Mouse (Mus musculus): ENCODE measurements around the gene Cttn. TPM values are rescaled to one million over a fixed set of nuclear protein-coding genes. Genes with fewer than 3 reads are reported as not detected.
A peak's percentile ranks its signal among the peaks of the same experiment; 100 is the strongest.

Gene Cttn
- polyA plus RNA-seq, 1 experiment from 2014 or later, result 195 TPM

DNA sequence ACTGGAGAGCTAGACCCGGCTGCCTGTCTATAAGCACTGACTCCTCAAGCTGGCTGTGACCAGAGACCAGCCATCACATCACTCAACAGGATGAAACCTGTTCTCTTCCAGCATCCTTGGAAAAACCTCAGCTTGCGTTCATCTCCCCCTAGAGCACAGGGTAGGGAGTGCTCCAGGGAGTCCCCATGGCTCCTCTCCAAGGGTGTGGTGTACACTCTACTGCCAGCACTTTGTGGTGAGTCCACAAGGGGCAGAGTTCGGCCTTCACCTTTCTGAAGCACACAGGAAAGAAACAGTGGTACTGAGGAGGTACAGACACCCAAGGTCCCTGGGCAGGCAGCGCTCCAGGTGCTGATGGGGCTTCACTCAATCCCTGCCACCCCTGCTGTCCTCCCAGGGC, 55.0 kb downstream of the Cttn start:
- Histone ChIP-seq H3K9ac (ENCODE audit: low read depth, low read length) (no peak overlapping the region), H3K4me1 (ENCODE audit: control insufficient read depth, insufficient read depth, low read length) (peaks cover 26% of the 10 kb centered on the region), H3K27ac (ENCODE audit: low read length) (0 out of 2 replicates have a peak overlapping the region, but pooled peaks have one; percentile 17), H3K9me3 (replicated peaks; ENCODE audit: control insufficient read depth, low read length, poor library complexity, severe bottlenecking) (no peaks in the 10 kb centered on the region), H3K36me3 (ENCODE audit: control insufficient read depth, insufficient read depth, low read length) (peaks cover 6% of the 10 kb centered on the region), H3K4me2 (ENCODE audit: low read length) (no peak overlapping the region), H3K27me3 (ENCODE audit: control insufficient read depth, insufficient read depth, low read depth, low read length) (no peaks in the 10 kb centered on the region), H3K4me3 (ENCODE audit: low read depth, low read length) (no peak overlapping the region)
- 78% methylated on average over 4 of the region's 4 CpGs for WGBS
- ATAC-seq, result no peak

DNA sequence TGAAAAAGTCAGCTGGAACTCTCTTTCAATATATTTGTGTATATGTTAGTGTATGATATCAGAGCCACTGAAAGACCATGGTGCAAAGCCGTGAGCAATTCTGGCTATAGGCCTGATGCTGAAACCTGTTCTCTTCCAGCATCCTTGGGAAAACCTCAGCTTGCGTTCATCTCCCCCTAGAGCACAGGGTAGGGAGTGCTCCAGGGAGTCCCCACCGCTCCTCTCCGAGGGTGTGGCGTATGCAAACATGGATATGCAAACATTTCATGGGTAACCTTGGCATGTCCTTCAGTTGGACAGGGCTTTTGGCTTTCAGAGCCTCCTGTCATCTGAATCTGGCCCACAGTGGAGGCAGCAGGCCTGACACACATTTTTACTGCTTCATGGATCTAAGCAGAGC, 56.2 kb downstream of the Cttn start:
- Histone ChIP-seq H3K4me2 (ENCODE audit: low read length) (no peak overlapping the region), H3K9ac (ENCODE audit: low read depth, low read length) (no peak overlapping the region), H3K9me3 (replicated peaks; ENCODE audit: control insufficient read depth, low read length, poor library complexity, severe bottlenecking) (no peaks in the 10 kb centered on the region), H3K36me3 (ENCODE audit: control insufficient read depth, insufficient read depth, low read length) (peaks cover 15% of the 10 kb centered on the region), H3K27me3 (ENCODE audit: control insufficient read depth, insufficient read depth, low read depth, low read length) (no peaks in the 10 kb centered on the region), H3K27ac (ENCODE audit: low read length) (no peak overlapping the region), H3K4me3 (ENCODE audit: low read depth, low read length) (no peak overlapping the region), H3K4me1 (ENCODE audit: control insufficient read depth, insufficient read depth, low read length) (peaks cover 23% of the 10 kb centered on the region)
- WGBS, result 84% methylated on average over 5 of the region's 5 CpGs
- no peak for ATAC-seq

DNA sequence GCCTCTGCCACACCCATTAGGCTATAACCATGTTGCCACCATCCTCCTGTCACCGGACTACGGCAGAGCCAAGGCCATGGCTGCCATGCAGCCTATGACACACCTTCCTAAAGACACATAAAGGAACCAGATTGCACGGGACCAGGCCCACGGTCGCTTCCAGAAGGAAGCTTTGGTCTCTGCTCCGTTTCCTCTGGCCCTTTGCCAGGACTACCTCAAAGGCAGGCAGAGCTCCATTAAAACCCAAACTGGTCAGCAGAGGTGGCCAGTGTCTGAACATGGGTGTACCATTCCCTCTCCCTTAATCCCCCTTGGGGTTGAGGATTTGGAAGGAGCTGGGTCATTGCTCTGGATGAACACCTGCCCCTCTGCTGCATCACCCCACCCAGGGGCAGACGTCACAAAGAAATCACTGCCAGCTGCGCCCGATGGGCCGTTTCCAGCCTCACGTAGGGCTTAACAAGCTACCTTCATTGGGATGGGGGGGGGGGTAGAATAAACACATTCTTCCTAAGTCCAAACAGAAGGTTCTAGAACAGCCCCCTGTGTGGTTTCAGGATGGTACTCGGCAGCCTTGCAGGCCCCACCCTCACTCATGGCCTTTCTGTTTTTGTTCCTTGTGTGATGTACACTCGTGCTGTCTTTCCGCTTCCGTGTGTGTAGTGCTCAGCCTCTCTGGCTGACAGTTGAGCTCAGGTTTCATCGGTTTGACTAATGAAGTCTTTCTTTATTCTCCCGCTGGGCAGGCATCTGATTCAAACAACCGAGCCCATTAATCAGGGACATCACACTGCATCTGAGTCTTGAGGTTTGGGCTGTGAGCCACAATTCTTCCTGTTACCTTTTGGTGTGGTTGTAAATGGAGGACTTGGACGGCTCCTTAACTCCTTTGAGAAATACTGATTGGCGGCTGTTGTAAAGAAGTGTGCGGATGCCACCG, 58.6 kb downstream of the Cttn start:
- ATAC-seq, result no peak
- H3K4me3 ChIP-seq (ENCODE audit: low read depth, low read length), result no peak overlapping the region
- no peak overlapping the region for H3K9ac ChIP-seq (ENCODE audit: low read depth, low read length)
- no peaks in the 10 kb centered on the region for H3K9me3 ChIP-seq (replicated peaks; ENCODE audit: control insufficient read depth, low read length, poor library complexity, severe bottlenecking)
- H3K27ac ChIP-seq (ENCODE audit: low read length), result peak overlapping the region; percentile 36
- H3K4me2 ChIP-seq (ENCODE audit: low read length), result no peak overlapping the region
- 44% methylated on average over 22 of the region's 22 CpGs for WGBS
- no peaks in the 10 kb centered on the region for H3K27me3 ChIP-seq (ENCODE audit: control insufficient read depth, insufficient read depth, low read depth, low read length)
- H3K36me3 ChIP-seq (ENCODE audit: control insufficient read depth, insufficient read depth, low read length), result peaks cover 17% of the 10 kb centered on the region
- H3K4me1 ChIP-seq (ENCODE audit: control insufficient read depth, insufficient read depth, low read length), result peaks cover 7% of the 10 kb centered on the region

DNA sequence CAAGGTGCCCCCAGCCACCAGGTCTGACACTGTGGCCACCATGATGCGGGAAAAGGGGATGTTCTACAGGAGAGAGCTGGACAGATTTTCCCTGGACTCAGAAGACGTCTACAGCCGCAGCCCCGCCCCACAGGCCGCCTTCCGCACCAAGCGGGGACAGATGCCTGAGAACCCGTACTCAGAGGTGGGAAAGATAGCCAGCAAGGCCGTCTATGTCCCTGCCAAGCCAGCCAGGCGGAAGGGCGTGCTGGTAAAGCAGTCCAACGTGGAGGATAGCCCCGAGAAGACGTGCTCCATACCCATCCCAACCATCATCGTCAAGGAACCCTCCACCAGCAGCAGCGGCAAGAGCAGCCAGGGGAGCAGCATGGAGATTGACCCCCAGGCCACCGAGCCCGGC, 61.1 kb downstream of the Cttn start:
- H3K9ac ChIP-seq (ENCODE audit: low read depth, low read length), result no peak overlapping the region
- H3K36me3 ChIP-seq (ENCODE audit: control insufficient read depth, insufficient read depth, low read length), result peaks cover 17% of the 10 kb centered on the region
- WGBS, result 84% methylated on average over 18 of the region's 18 CpGs
- no peak for ATAC-seq
- no peak overlapping the region for H3K27ac ChIP-seq (ENCODE audit: low read length)
- H3K27me3 ChIP-seq (ENCODE audit: control insufficient read depth, insufficient read depth, low read depth, low read length), result no peaks in the 10 kb centered on the region
- no peaks in the 10 kb centered on the region; the same call in 1 of the 2 replicates for H3K4me1 ChIP-seq (ENCODE audit: control insufficient read depth, insufficient read depth, low read length)
- H3K9me3 ChIP-seq (replicated peaks; ENCODE audit: control insufficient read depth, low read length, poor library complexity, severe bottlenecking), result no peaks in the 10 kb centered on the region
- no peak overlapping the region for H3K4me2 ChIP-seq (ENCODE audit: low read length)
- no peak overlapping the region for H3K4me3 ChIP-seq (ENCODE audit: low read depth, low read length)

DNA sequence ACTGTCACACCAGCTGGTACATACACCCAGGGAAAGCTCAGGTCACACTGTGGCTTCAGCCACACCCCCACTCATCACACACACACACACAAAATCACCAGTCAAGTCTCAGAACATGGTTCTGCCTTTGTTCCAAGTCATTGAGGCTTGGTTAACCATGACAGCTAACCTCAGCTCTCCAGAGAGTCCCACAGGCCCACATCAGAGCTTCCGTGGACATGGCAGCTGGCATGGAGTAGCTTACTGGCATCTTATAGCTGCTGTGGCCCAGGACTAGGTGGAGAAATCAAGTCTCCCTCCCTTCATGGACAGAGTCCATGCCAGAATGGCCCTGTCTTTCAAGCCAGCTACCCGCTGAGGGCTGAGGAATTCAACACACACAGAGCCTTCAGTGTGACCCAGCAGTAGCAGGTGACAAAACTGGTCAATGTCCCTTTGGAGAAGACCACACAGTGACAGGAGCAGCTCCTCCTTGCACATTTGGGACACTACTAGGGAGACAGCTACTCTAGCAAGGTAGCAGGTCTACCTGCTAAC, 62.3 kb downstream of the Cttn start:
- WGBS, result 77% methylated on average over 2 of the region's 2 CpGs

DNA sequence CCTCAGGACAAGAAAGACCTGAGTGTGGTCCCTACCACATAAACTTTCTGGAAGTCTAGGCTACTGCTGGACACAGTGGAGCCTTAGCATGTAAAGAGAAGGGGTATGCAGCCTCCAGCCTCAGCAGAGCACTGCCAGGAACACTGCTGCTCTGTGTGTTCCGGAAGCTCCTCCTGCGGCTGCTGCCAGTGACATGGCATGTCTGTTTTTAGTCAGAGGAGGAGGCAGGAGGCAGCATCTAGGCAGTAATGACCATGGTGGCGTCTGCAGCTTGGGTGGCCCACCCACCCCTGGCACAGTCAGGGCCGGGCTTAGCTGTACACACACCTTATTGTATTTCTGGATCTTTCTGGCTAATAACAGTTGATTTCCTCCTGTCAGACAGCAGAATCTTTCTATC, 63.1 kb downstream of the Cttn start:
- H3K4me2 ChIP-seq (ENCODE audit: low read length), result no peak overlapping the region
- H3K36me3 ChIP-seq (ENCODE audit: control insufficient read depth, insufficient read depth, low read length), result peaks cover 15% of the 10 kb centered on the region
- no peaks in the 10 kb centered on the region for H3K27me3 ChIP-seq (ENCODE audit: control insufficient read depth, insufficient read depth, low read depth, low read length)
- H3K4me3 ChIP-seq (ENCODE audit: low read depth, low read length), result no peak overlapping the region
- 75% methylated on average over 4 of the region's 4 CpGs for WGBS
- no peak overlapping the region for H3K9ac ChIP-seq (ENCODE audit: low read depth, low read length)
- H3K9me3 ChIP-seq (replicated peaks; ENCODE audit: control insufficient read depth, low read length, poor library complexity, severe bottlenecking), result no peaks in the 10 kb centered on the region
- no peaks in the 10 kb centered on the region; the same call in 1 of the 2 replicates for H3K4me1 ChIP-seq (ENCODE audit: control insufficient read depth, insufficient read depth, low read length)
- H3K27ac ChIP-seq (ENCODE audit: low read length), result no peak overlapping the region
- ATAC-seq, result no peak

More for the DNA sequence above, 62.3 kb downstream of the Cttn start:
- Histone ChIP-seq H3K4me2 (ENCODE audit: low read length) (no peak overlapping the region), H3K9me3 (replicated peaks; ENCODE audit: control insufficient read depth, low read length, poor library complexity, severe bottlenecking) (no peaks in the 10 kb centered on the region), H3K36me3 (ENCODE audit: control insufficient read depth, insufficient read depth, low read length) (peaks cover 15% of the 10 kb centered on the region), H3K27ac (ENCODE audit: low read length) (no peak overlapping the region), H3K9ac (ENCODE audit: low read depth, low read length) (no peak overlapping the region), H3K27me3 (ENCODE audit: control insufficient read depth, insufficient read depth, low read depth, low read length) (no peaks in the 10 kb centered on the region), H3K4me3 (ENCODE audit: low read depth, low read length) (no peak overlapping the region), H3K4me1 (ENCODE audit: control insufficient read depth, insufficient read depth, low read length) (no peaks in the 10 kb centered on the region; the same call in 1 of the 2 replicates)
- no peak for ATAC-seq

DNA sequence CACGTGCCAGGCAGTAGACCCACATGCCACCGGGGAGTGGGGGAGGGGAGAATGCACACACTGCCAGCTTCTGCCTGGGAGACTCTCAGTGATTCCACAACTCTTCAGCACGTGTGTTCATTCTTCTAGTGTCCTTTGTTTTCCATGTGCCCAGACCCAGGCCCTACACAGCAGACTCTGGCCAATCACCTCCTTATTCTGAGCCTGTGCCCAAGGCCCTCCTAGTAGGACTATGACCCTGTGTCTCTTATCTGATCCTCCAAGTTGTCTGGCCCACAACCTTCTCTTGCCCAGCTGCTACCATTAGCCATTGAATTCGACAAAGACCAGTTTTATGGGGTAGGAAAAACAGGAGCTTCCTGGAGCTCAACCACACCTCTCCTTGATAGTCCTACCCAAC, 68.3 kb downstream of the Cttn start:
- H3K27ac ChIP-seq (ENCODE audit: low read length), result no peak overlapping the region
- no peaks in the 10 kb centered on the region for H3K4me1 ChIP-seq (ENCODE audit: control insufficient read depth, insufficient read depth, low read length)
- H3K4me3 ChIP-seq (ENCODE audit: low read depth, low read length), result no peak overlapping the region
- no peaks in the 10 kb centered on the region for H3K36me3 ChIP-seq (ENCODE audit: control insufficient read depth, insufficient read depth, low read length)
- no peak overlapping the region for H3K4me2 ChIP-seq (ENCODE audit: low read length)
- H3K27me3 ChIP-seq (ENCODE audit: control insufficient read depth, insufficient read depth, low read depth, low read length), result no peaks in the 10 kb centered on the region
- 82% methylated on average over 4 of the region's 4 CpGs for WGBS
- no peak for ATAC-seq
- H3K9ac ChIP-seq (ENCODE audit: low read depth, low read length), result no peak overlapping the region
- H3K9me3 ChIP-seq (replicated peaks; ENCODE audit: control insufficient read depth, low read length, poor library complexity, severe bottlenecking), result no peaks in the 10 kb centered on the region

DNA sequence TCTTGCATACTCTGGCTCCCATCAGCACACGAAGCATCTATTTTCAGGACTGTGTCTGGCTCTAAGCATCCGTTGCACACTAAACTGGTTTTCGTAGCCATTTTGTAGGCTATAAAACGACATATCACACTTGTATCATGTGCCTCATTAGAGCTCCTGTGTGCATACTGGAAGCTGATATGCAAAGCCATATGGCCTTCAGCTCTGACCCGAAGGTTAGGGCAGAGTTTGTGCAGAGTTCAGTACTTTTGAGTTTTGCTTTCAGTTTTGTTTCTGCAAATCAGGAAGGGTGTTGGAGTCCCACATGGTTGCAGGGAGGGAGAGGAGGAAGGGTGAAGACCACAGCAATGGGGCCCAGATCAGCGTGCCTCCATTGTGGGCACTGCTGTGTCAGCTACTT, 79.1 kb downstream of the Cttn start:
- H3K4me1 ChIP-seq (ENCODE audit: control insufficient read depth, insufficient read depth, low read length), result no peaks in the 10 kb centered on the region
- H3K9me3 ChIP-seq (replicated peaks; ENCODE audit: control insufficient read depth, low read length, poor library complexity, severe bottlenecking), result no peaks in the 10 kb centered on the region
- no peak for ATAC-seq
- WGBS, result 88% methylated on average over 6 of the region's 6 CpGs
- H3K4me3 ChIP-seq (ENCODE audit: low read depth, low read length), result no peak overlapping the region
- H3K27ac ChIP-seq (ENCODE audit: low read length), result no peak overlapping the region
- no peaks in the 10 kb centered on the region for H3K36me3 ChIP-seq (ENCODE audit: control insufficient read depth, insufficient read depth, low read length)
- H3K27me3 ChIP-seq (ENCODE audit: control insufficient read depth, insufficient read depth, low read depth, low read length), result no peaks in the 10 kb centered on the region
- no peak overlapping the region for H3K9ac ChIP-seq (ENCODE audit: low read depth, low read length)
- H3K4me2 ChIP-seq (ENCODE audit: low read length), result no peak overlapping the region

DNA sequence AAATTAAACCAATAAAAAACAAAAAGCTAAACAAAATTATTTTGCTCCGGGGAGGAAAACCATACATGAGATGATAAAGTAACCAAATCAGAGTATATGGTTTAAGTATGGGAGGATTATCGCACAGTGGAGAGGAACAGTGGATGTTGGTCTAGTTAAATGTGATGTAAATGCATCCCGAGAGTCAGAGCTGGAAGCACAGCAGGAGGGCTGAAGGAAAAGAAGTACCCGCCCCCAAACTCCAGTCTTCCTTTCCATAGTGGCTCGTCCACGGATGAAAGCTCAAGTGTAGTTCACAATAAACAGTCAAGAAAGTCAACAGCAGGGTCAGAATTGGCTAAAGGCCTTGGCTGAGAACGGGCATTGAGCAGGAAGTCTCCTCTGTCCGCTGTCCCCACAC, 80.1 kb downstream of the Cttn start:
- 38% methylated on average over 8 of the region's 8 CpGs for WGBS
- H3K9ac ChIP-seq (ENCODE audit: low read depth, low read length), result no peak overlapping the region
- no peak for ATAC-seq
- no peak overlapping the region for H3K4me3 ChIP-seq (ENCODE audit: low read depth, low read length)
- no peaks in the 10 kb centered on the region for H3K27me3 ChIP-seq (ENCODE audit: control insufficient read depth, insufficient read depth, low read depth, low read length)
- no peaks in the 10 kb centered on the region for H3K36me3 ChIP-seq (ENCODE audit: control insufficient read depth, insufficient read depth, low read length)
- H3K9me3 ChIP-seq (replicated peaks; ENCODE audit: control insufficient read depth, low read length, poor library complexity, severe bottlenecking), result no peaks in the 10 kb centered on the region
- H3K4me1 ChIP-seq (ENCODE audit: control insufficient read depth, insufficient read depth, low read length), result no peaks in the 10 kb centered on the region
- H3K27ac ChIP-seq (ENCODE audit: low read length), result no peak overlapping the region
- no peak overlapping the region for H3K4me2 ChIP-seq (ENCODE audit: low read length)

Data from midbrain, embryonic 16.5 days (tissue).